Comparison of ENCODE assay signal across 23 mouse cellular contexts in genomic region chr8:104134521-104134920, GRCm38 (mm10). TPM values are rescaled to one million over a fixed set of nuclear protein-coding genes. Genes with fewer than 3 reads are reported as not detected.
DNase-seq lines count a peak whose midpoint lies in the region; ATAC-seq lines count a peak whose summit lies in the region.
"Had no signal": no experiment of that assay in that cellular context is flagged by ENCODE, and none has a peak within 500 bp of the region (broad histone marks: within the 10 kb centered on the region; RNA-seq: fewer than 3 reads in every experiment).

No protein-coding gene starts in this region.

- no peak overlapping the region for H3K9ac ChIP-seq in midbrain, embryonic 11.5 days (ENCODE audit: low read length)
- no peak overlapping the region for H3K9ac ChIP-seq in midbrain, embryonic 13.5 days (replicated peaks)
- H3K9ac ChIP-seq: embryonic facial prominence, embryonic 13.5 days; embryonic facial prominence, embryonic 15.5 days; forebrain, embryonic 12.5 days had no signal

- H3K9me3 ChIP-seq in heart, embryonic 10.5 days = no peaks in the 10 kb centered on the region
- no peaks in the 10 kb centered on the region for H3K9me3 ChIP-seq in midbrain, embryonic 11.5 days (ENCODE audit: control insufficient read depth, low read length)
- H3K9me3 ChIP-seq in midbrain, embryonic 13.5 days = no peaks in the 10 kb centered on the region
- H3K9me3 ChIP-seq: embryonic facial prominence, embryonic 13.5 days; embryonic facial prominence, embryonic 15.5 days; forebrain, embryonic 10.5 days; forebrain, embryonic 12.5 days had no signal

- H3K4me2 ChIP-seq in midbrain, embryonic 11.5 days = no peak overlapping the region
- no peak overlapping the region for H3K4me2 ChIP-seq in midbrain, embryonic 13.5 days (replicated peaks)
- H3K4me2 ChIP-seq: embryonic facial prominence, embryonic 13.5 days; embryonic facial prominence, embryonic 15.5 days; forebrain, embryonic 12.5 days had no signal

- H3K27ac ChIP-seq in heart, embryonic 10.5 days = no peak overlapping the region
- no peak overlapping the region for H3K27ac ChIP-seq in midbrain, embryonic 11.5 days (ENCODE audit: low read depth, low read length)
- no peak overlapping the region for H3K27ac ChIP-seq in midbrain, embryonic 13.5 days
- H3K27ac ChIP-seq: embryonic facial prominence, embryonic 13.5 days; embryonic facial prominence, embryonic 15.5 days; forebrain, embryonic 10.5 days; forebrain, embryonic 12.5 days had no signal

- H3K4me3 ChIP-seq in heart, embryonic 10.5 days = no peak overlapping the region
- H3K4me3 ChIP-seq in midbrain, embryonic 11.5 days (ENCODE audit: low read depth, low read length) = no peak overlapping the region
- no peak overlapping the region for H3K4me3 ChIP-seq in midbrain, embryonic 13.5 days (replicated peaks)
- H3K4me3 ChIP-seq: embryonic facial prominence, embryonic 13.5 days; embryonic facial prominence, embryonic 15.5 days; erythroblast, embryonic 14.5 days; forebrain, embryonic 10.5 days; forebrain, embryonic 12.5 days had no signal

- WGBS in heart, embryonic 10.5 days = 83% methylated on average over 8 of the region's 8 CpGs
- WGBS in midbrain, embryonic 11.5 days = 91% methylated on average over 8 of the region's 8 CpGs
- 92% methylated on average over 8 of the region's 8 CpGs for WGBS in midbrain, embryonic 13.5 days

- H3K27me3 ChIP-seq in heart, embryonic 10.5 days (ENCODE audit: insufficient read depth, poor library complexity, severe bottlenecking) = no peaks in the 10 kb centered on the region
- H3K27me3 ChIP-seq in midbrain, embryonic 11.5 days (ENCODE audit: control insufficient read depth, insufficient read depth, low read length) = no peaks in the 10 kb centered on the region
- H3K27me3 ChIP-seq in midbrain, embryonic 13.5 days = no peaks in the 10 kb centered on the region
- H3K27me3 ChIP-seq: embryonic facial prominence, embryonic 13.5 days; embryonic facial prominence, embryonic 15.5 days; forebrain, embryonic 12.5 days had no signal

- H3K4me1 ChIP-seq in heart, embryonic 10.5 days = no peaks in the 10 kb centered on the region
- no peaks in the 10 kb centered on the region for H3K4me1 ChIP-seq in midbrain, embryonic 11.5 days (ENCODE audit: control insufficient read depth, insufficient read depth, low read length)
- no peaks in the 10 kb centered on the region for H3K4me1 ChIP-seq in midbrain, embryonic 13.5 days (replicated peaks)
- H3K4me1 ChIP-seq: embryonic facial prominence, embryonic 13.5 days; embryonic facial prominence, embryonic 15.5 days; forebrain, embryonic 10.5 days; forebrain, embryonic 12.5 days had no signal

- peak; percentile 48 for DNase-seq in heart, embryonic 10.5 days (ENCODE audit: low spot score)
- DNase-seq in heart, postnatal 36 days = no peak
- peak; percentile 56 for DNase-seq in midbrain, embryonic 11.5 days (ENCODE audit: low spot score, missing footprints)
- DNase-seq in embryo, embryonic 10 days (ENCODE audit: low spot score) = no peak
- DNase-seq: adrenal gland, adult 2 months; adrenal gland, postnatal 10 days; adrenal gland, postnatal 25 days; cerebellum, adult 11 months; cerebellum, adult 18-20 months; cerebellum, adult 8-10 months; cerebellum, adult 9-11 months; cerebellum, postnatal 14 days; cerebellum, postnatal 36 days had no signal

- no peak for ATAC-seq in midbrain, embryonic 11.5 days (ENCODE audit: low FRiP score)
- no peak for ATAC-seq in midbrain, embryonic 13.5 days
- ATAC-seq: forebrain, embryonic 14.5 days; forebrain, embryonic 16.5 days had no signal

- peaks cover 4% of the 10 kb centered on the region; the same call in 1 of the 2 replicates for H3K36me3 ChIP-seq in heart, embryonic 10.5 days
- H3K36me3 ChIP-seq in midbrain, embryonic 11.5 days (ENCODE audit: control insufficient read depth, insufficient read depth, low read length) = no peaks in the 10 kb centered on the region
- H3K36me3 ChIP-seq in midbrain, embryonic 13.5 days = no peaks in the 10 kb centered on the region
- H3K36me3 ChIP-seq: embryonic facial prominence, embryonic 13.5 days; embryonic facial prominence, embryonic 15.5 days; forebrain, embryonic 10.5 days; forebrain, embryonic 12.5 days had no signal

- intact Hi-C loops in heart, postnatal 36 days (cut with DNase I) = no loop called here

RNA-seq across cellular contexts. Expression of gene Cdh5, which starts 33.1 kb away (rescaled TPM):
- polyA plus RNA-seq in heart, embryonic 10.5 days (2016; fragmentation: Nextera tagmentation; extraction: Ambion mirVana) = 34.1 and 40.4 TPM in 2 replicates
- total RNA-seq in heart, postnatal 36 days (2021) = 100 to 1,000 TPM; 133 to 159 TPM
- 18.0 and 19.0 TPM in 2 replicates for polyA plus RNA-seq in midbrain, embryonic 11.5 days (2014; fragmentation: Nextera tagmentation; extraction: Ambion mirVana)
- 12.8 TPM in 2 replicates for polyA plus RNA-seq in midbrain, embryonic 13.5 days (2015; fragmentation: Nextera tagmentation; extraction: Ambion mirVana)
- total RNA-seq: common myeloid progenitor, adult 5-6 weeks; MEL had no signal

RNA-seq across cellular contexts. Expression of gene Bean1, which starts 35.7 kb away (rescaled TPM):
- polyA plus RNA-seq in heart, embryonic 10.5 days (2016; fragmentation: Nextera tagmentation; extraction: Ambion mirVana) = 0.07 and 0.23 TPM in 2 replicates
- total RNA-seq in heart, postnatal 36 days (2021) = 1 to 10 TPM in 1 of 2 experiments, under 1 TPM in 1; 0.92 to 1.1 TPM
- polyA plus RNA-seq in midbrain, embryonic 11.5 days (2014; fragmentation: Nextera tagmentation; extraction: Ambion mirVana) = 0.63 and 0.66 TPM in 2 replicates
- polyA plus RNA-seq in midbrain, embryonic 13.5 days (2015; fragmentation: Nextera tagmentation; extraction: Ambion mirVana) = 1.8 and 2.0 TPM in 2 replicates
- total RNA-seq: common myeloid progenitor, adult 5-6 weeks; MEL had no signal
- polyA plus RNA-seq: erythroblast, embryonic 14.5 days had no signal

Comparison
In these comparisons a context has a peak if more than half of its experiments do, and no peak if none do; other contexts are left out.
1. DNase-seq: peak in heart, embryonic 10.5 days (single experiment) and midbrain, embryonic 11.5 days (single experiment); none in heart, postnatal 36 days (0 of 2) and embryo, embryonic 10 days (single experiment).